Mouse (Mus musculus) A20 (cell line): ENCODE results near the gene Poc1b.
"Not testable (repeated sequence)": the region's sequence is repeated elsewhere in the genome, so short reads cannot be mapped to it uniquely, and the experiment has no call there.

Experiments
- DNase-seq: peaks from one replicate; pipeline ENCODE4 v3.0.0-alpha.2; 2011; ENCODE audit warnings: low read depth, low spot score

Poc1b gene

GRCm38 (mm10) chr10:99157697-99158096 is 50.9 kb downstream of the Poc1b start:
- not testable (repeated sequence) for DNase-seq

DNA sequence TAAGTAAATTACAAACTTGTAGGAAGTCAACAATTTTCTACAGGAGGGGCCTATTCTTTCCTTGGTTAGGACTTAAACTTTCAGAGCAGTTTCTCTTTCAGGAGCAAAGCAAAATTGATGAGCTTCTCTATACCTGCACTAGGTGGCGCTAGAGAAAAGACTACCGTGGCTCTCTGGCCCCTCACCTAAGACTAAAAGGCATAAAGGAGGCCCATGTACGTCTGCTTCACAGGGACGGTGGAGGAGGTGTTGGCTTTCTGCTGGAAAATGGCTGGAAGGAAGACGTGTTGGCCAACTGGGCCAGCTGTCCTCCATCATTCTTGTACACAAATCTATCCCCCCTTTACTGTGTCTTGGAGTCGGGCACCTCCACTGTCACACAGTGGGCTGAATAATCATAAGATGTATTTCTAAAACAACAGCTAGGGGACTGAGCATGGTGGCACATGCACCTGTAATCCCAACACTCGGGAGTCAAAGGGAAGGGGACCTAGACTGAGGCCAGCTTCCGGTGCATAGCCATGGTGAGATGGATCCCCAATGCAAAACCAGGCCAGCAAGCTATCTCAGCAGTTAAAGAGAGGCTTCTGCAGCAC is 55.2 kb downstream of the Poc1b start:
- DNase-seq: peak; percentile 52

- no peak for DNase-seq
Observed at GRCm38 (mm10) chr10:99163002-99163401, 56.2 kb downstream of the Poc1b start.

DNA sequence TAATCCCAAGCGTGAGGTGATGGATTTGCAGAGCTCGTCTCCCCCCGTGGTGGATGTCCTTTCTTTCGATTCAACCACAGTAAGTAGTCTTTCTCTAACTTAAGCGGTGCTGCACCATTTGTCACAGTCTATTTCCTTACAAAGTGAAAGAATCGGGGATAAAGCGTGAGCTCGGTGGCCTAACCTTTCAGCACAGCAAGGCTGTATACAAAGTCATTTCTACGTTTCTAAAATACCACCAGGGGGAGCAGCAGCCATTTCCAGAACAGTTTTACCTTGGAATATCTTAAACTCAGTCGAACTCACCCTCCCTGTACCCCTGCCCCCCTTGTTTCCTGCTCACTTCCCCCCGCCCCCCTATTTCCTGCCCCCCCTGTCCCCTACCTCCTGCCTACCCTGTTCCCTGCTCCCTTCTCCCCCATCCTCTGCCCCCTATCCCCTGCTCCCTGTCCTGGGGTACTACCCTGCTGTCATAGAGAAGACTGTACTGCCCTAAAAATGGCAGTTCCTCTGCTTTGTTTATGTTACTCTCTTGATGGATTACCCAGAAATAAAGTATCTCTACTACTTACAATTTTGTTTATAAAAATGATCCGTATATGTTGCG is 58.1 kb downstream of the Poc1b start:
- peak; percentile 35 for DNase-seq

DNA sequence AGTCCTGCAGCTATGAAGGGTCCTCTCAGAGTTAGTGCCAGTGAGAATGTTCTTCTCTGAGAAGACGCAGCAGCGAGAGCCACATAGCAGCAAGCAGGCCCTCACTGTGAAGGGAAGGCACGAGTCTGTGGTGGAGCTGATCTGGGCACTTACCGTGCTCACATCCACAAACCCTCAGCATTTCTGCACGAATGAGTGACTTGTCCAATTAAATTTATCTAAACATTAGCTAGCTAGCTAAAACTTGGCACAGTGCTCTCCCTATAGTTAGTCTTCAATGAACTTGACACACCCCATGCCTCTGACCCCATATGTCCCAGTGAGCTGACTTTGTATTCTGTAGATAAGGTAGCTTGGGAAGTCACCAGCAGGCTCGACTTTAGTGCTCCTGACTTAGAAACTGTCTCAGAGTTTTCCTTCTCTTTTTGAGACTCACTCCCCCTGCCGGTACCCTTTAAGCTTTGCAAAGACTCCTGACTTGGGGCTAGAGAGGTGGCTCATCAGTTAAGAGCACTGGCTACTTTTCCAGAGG is 59.0 kb downstream of the Poc1b start:
- peak; percentile 10 for DNase-seq

DNA sequence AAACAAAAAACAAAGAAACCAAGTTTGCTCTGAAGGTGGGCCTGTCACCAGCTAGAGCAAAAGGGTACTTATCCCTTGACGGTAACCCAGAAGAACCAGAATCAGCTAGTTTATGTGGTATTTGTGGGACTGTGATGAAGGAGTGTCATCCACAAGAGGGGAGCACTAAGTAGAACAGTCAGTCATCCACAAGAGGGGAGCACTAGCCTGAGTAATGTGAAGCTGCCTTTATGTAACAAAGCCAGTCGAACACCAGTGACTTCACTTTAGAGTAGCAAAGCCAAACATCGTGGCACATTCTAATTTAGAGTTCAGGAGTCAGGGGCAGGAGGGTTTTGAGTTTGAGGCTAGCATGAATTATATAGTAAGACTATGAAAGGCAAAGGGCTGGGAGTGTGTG is 59.6 kb downstream of the Poc1b start:
- no peak for DNase-seq

DNA sequence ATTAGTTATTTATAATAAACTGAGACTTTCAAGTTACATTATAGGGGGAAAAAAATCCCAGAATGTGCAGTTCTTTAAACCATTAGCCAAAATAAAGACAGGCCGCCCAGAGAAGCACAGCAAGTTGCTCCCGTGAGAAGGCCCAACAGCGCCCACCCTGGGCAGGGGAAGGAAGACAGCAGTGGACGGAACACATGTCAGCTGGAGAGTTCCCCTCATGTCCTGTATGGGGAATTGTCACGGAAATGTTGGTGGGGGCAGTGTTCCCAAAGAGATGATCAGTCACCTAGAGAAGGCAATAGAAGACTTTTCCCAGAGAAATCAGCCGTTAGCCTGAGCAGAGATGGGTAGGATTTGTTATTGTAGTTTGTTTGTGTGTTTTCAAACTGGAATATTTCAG is 61.6 kb downstream of the Poc1b start:
- no peak for DNase-seq

- DNase-seq: no peak
Observed at GRCm38 (mm10) chr10:99168840-99169764, 62.3 kb downstream of the Poc1b start.

GRCm38 (mm10) chr10:99169765-99170129 is 62.9 kb downstream of the Poc1b start:
- no peak for DNase-seq

- no peak for DNase-seq
Observed at GRCm38 (mm10) chr10:99171961-99172497, 65.2 kb downstream of the Poc1b start.

- no peak for DNase-seq
Observed at GRCm38 (mm10) chr10:99172906-99173507, 66.2 kb downstream of the Poc1b start.

DNA sequence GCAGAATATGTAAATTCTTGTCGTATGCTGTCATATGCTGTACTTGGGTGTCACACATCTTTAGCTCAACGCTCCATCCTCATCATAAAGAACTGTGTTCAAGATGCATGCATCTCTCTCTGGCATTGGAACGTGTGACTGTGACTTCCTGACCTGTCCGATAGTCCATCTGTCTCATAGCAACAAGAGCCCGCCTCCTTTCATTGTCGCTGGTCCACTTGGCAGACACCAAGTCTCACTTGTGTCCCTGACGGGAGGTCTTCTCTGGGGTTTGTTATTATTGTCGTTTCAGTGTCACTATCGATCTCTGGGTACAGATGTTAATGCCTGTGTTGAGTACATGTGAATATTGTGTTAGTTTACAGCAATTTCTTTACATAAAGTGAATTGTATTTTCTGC is 70.1 kb downstream of the Poc1b start:
- DNase-seq: no peak

GRCm38 (mm10) chr10:99178118-99178517 is 71.3 kb downstream of the Poc1b start:
- DNase-seq: peak; percentile 22

DNA sequence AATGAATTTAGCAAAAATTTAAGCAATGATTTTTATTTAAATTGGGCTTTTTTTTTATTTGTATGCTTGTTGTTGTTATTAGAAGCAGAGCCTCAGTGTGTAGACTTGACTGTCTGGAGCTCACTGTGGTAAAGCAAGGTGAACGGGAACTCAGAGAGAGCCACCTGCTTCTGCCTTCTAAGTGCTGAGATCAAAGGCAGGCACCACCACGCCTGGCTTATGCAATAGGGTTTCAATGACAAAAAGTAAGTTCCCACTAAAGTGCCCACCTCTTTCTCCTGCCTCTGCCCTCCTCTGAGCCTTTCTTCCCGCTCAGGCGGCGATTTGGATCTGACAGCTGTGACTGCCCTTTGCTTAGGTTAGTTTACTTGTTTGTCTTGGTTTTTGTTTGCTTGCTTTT is 72.3 kb downstream of the Poc1b start:
- DNase-seq: no peak

DNA sequence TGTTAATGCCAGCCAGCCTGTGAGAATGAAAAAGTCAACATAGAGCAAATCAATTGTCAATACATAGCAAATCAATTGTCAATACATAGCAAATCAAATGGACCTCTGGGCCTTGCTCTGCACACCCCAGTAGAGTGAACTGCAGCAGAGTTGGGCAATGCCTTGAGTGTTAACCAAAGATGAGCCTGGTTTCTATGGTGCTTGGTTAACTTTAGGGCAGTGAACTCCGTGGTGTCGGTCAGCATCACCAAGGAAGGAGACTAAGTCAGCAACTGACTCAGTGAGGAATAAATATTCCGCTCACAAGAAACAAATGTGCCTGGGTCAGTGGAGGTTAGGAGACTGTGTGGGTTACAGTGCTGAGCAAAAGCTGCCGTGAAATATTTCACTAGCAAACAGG is 72.7 kb downstream of the Poc1b start:
- DNase-seq: no peak

DNA sequence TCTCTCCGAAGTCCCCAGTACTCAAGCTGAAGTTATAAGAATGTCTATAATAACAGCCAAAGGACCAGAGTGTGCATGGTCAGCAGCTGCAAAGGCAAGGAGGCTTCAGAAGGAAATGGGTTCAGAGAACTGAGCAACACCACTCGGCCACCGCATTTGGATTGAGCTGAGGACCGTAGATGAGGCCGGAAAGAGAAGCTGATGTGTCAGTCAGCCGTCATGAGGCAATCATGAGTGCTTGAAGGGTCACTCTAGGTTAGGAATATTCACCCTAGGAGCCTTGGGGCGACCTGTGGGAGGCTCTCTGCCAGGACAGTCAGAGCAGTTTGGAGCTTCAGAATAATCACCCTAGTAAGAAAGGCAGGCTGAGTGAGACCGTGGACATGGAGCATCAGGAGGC is 74.7 kb downstream of the Poc1b start:
- DNase-seq: no peak

GRCm38 (mm10) chr10:99182107-99182506 is 75.3 kb downstream of the Poc1b start:
- DNase-seq: peak; percentile 60

GRCm38 (mm10) chr10:99188175-99188574 is 81.3 kb downstream of the Poc1b start:
- no peak for DNase-seq

GRCm38 (mm10) chr10:99188656-99189603 is 82.1 kb downstream of the Poc1b start:
- DNase-seq: no peak

DNA sequence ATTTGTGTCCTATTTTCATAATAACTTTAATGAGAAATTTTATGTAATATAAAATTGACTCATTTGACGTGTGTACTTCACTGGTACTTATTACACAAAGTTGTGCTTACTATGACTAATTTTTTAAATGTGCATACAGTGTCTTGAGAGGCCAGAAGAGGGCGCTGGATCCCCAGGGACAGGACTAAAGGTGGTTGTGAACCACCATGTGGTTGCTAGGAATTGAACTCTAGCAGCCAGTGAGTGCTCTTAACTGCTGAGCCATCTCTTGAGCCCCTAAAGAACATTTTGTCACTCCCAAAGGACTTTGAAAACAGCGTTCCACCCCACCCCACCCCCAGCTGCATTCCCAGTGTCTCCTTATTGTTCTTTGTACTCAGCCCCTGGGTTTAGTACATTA is 84.0 kb downstream of the Poc1b start:
- peak; percentile 78 for DNase-seq
